Mouse (Mus musculus) hindbrain, postnatal 0 days (tissue): ENCODE results near the gene Fbxl21. TPM values are rescaled to one million over a fixed set of nuclear protein-coding genes. Genes with fewer than 3 reads are reported as not detected.
A peak's percentile ranks its signal among the peaks of the same experiment; 100 is the strongest.

Experiments used
- ATAC-seq: fragments of 200-750 bp; cut with Nextera tagmentation; 2 replicates; pipeline ENCODE4 v1.8.0; 2017; ENCODE audit warnings: mild to moderate bottlenecking, moderate TSS enrichment, moderate library complexity
- DNase-seq: peaks from one replicate; pipeline ENCODE4 v3.0.0-alpha.2; 2015; ENCODE audit warnings: low spot score
- H3K27ac ChIP-seq: fragments of 300-500 bp; sonication (generic); 2 replicates; pipeline ENCODE4 v1.5.1; 2014; ENCODE audit warnings: mild to moderate bottlenecking
- H3K27me3 ChIP-seq: fragments of 300-500 bp; sonication (generic); 2 replicates; pipeline ENCODE4 v1.6.1; 2014; ENCODE audit warnings: low read length, mixed read lengths; ENCODE audit not compliant: insufficient read depth
- H3K36me3 ChIP-seq: fragments of 300-500 bp; sonication (generic); 2 replicates; pipeline ENCODE4 v1.6.1; 2014; ENCODE audit warnings: low read length, mixed read lengths; ENCODE audit not compliant: insufficient read depth
- H3K4me1 ChIP-seq: fragments of 300-500 bp; sonication (generic); 2 replicates; pipeline ENCODE4 v1.6.1; 2014; ENCODE audit warnings: antibody characterized with exemption, low read length, mixed read lengths; ENCODE audit not compliant: insufficient read depth
- H3K4me2 ChIP-seq: fragments of 300-500 bp; sonication (generic); 2 replicates; pipeline ENCODE4 v1.6.1; 2014; ENCODE audit warnings: low read depth, mild to moderate bottlenecking, low read length, moderate library complexity, mixed read lengths
- H3K4me3 ChIP-seq: fragments of 300-500 bp; sonication (generic); 2 replicates; pipeline ENCODE4 v1.5.1; 2014; ENCODE audit warnings: low read length
- H3K9ac ChIP-seq: fragments of 300-500 bp; sonication (generic); replicated peaks from 2 replicates; pipeline ENCODE4 v1.6.1; 2014; ENCODE audit warnings: mild to moderate bottlenecking, low read length, moderate library complexity, mixed read lengths
- H3K9me3 ChIP-seq: fragments of 300-500 bp; sonication (generic); 2 replicates; pipeline ENCODE4 v1.6.1; 2016; ENCODE audit warnings: low read length, mixed read lengths
- CTCF ChIP-seq: IDR thresholded peaks from 2 replicates; pipeline ENCODE4 v1.5.1; 2016; ENCODE audit warnings: antibody characterized with exemption, control low read depth, low read depth
- WGBS: fragments of 180-500 bp; shearing (Covaris S2); extraction: QIAGEN DNeasy Blood & Tissue Kit; methylation state at CpG from one replicate; pipeline ENCODE4 v1.1.7; 2014; 5-methylcytosine and 5-hydroxymethylcytosine counted together
- polyA plus RNA-seq: library from polyadenylated mRNA; unstranded; fragments of >200 nt; fragmentation: Nextera tagmentation; extraction: Ambion mirVana; gene quantifications from 2 replicates; pipeline ENCODE4 v1.2.1, GENCODE M21; 2015
- total RNA-seq: library from RNA; depleted of rRNA; stranded (reverse); fragments of >200 nt; gene quantifications from 2 replicates; pipeline ENCODE4 v1.2.3, GENCODE M21; 2014; rRNA removed

Gene Fbxl21
- total RNA-seq (6.1 and 11.3 TPM in 2 replicates), polyA plus RNA-seq (5.5 and 5.6 TPM in 2 replicates)

- Histone ChIP-seq H3K9me3 (no peaks in the 10 kb centered on the region), H3K4me2 (peak within 1 kb of the TSS; percentile 93), H3K27ac (peak within 1 kb of the TSS; percentile 62; the same call in 1 of the 2 replicates), H3K36me3 (no peaks in the 10 kb centered on the region), H3K4me3 (peak within 1 kb of the TSS; percentile 70), H3K4me1 (no peaks in the 10 kb centered on the region), H3K27me3 (no peaks in the 10 kb centered on the region), H3K9ac (peak within 1 kb of the TSS; percentile 56)
- no peak for TF ChIP-seq CTCF
- ATAC-seq (peak; percentile 98), DNase-seq (peak; percentile 91)
- under 1% methylated on average over 56 of the region's 56 CpGs for WGBS
Observed at GRCm38 (mm10) chr13:56522081-56522820, at the start of gene Fbxl21. Fbxl21 (plus strand) TSS chr13:56522472.

DNA sequence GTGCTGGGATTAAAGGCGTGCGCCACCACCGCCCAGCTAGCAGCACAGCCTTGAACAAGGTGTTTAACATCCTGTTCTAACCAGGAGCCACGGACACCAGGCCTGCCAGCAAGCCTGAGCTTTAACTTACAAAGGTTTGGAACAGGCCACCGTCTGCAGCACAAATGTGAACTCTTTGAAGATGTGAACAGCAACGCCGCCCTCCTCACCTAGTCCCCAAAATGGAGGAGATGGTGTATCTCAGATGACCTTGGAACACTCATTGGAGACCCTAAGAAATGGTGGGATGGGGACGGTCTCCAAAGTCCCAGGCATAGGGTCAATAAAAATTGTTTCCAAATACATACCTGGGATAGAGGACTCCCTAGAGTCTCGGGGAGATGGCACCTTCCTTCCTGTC is 49.6 kb upstream of the Fbxl21 start:
- TF ChIP-seq CTCF, result no peak
- ATAC-seq (no peak), DNase-seq (no peak)
- Histone ChIP-seq H3K4me1 (no peaks in the 10 kb centered on the region), H3K36me3 (no peaks in the 10 kb centered on the region), H3K9ac (no peak overlapping the region), H3K4me2 (no peak overlapping the region), H3K27ac (no peak overlapping the region), H3K9me3 (no peaks in the 10 kb centered on the region), H3K4me3 (no peak overlapping the region), H3K27me3 (no peaks in the 10 kb centered on the region; the same call in 1 of the 2 replicates)
- 93% methylated on average over 9 of the region's 9 CpGs for whole genome bisulfite sequencing

- no peaks in the 10 kb centered on the region for H3K36me3 ChIP-seq
- no peaks in the 10 kb centered on the region for H3K9me3 ChIP-seq
- H3K4me2 ChIP-seq, result no peak overlapping the region
- ATAC-seq (peak; percentile 52; the same call in 1 of the 2 replicates), DNase-seq (peak; percentile 84)
- peak; percentile 95 for TF ChIP-seq CTCF
- no peak overlapping the region for H3K4me3 ChIP-seq
- H3K4me1 ChIP-seq, result no peaks in the 10 kb centered on the region
- H3K27ac ChIP-seq, result no peak overlapping the region
- no peaks in the 10 kb centered on the region for H3K27me3 ChIP-seq
- 24% methylated on average over 4 of the region's 4 CpGs for WGBS
- H3K9ac ChIP-seq, result no peak overlapping the region
Observed at GRCm38 (mm10) chr13:56475363-56475762, 46.9 kb upstream of the Fbxl21 start.

DNA sequence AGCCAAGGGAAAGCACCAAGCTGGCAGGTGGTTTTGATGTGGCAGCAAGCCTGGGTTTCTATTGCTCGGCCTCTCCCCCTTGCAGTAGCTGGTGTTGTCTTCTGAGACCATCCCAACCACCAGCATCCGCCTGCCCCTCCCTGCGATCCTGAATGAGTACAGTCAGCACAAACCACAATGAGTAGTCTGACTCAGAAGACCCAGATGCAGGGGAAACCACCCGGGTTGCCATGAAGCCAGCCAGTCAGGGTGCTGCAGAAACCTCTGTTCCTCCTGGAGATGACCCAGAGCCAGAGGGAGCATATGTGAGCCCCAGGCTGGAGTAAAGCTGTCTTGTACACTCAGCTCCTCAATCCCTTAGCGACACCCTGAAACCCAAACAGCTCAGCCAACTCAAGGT is 45.5 kb upstream of the Fbxl21 start:
- H3K36me3 ChIP-seq, result no peaks in the 10 kb centered on the region
- no peak overlapping the region for H3K4me3 ChIP-seq
- H3K4me2 ChIP-seq, result no peak overlapping the region
- DNase-seq, result no peak
- H3K9me3 ChIP-seq, result no peaks in the 10 kb centered on the region
- H3K27me3 ChIP-seq, result no peaks in the 10 kb centered on the region
- no peak overlapping the region for H3K9ac ChIP-seq
- no peak for TF ChIP-seq CTCF
- ATAC-seq, result no peak
- 74% methylated on average over 5 of the region's 5 CpGs for WGBS
- H3K27ac ChIP-seq, result no peak overlapping the region
- no peaks in the 10 kb centered on the region for H3K4me1 ChIP-seq

DNA sequence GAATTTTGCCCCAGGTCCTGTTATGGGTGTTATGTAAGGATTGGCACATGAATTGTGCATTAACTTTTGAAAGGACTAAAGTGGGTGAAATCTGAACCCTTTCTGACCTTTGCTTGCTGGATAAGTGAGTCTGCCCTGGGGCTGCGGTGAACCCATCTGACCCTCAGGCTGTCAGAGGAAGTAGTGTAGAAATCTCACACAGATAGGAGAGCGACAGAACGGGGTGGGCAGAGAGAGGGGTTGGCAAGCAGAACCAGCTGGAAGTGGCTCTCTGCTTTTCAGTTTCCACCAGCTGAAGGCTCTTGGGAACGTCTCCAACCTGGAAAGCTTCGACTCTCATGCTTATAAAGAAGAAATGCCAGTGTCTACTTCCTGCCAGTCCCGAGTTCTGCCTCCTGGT is 45.0 kb upstream of the Fbxl21 start:
- 30% methylated on average over 6 of the region's 6 CpGs for WGBS
- Histone ChIP-seq H3K4me3 (no peak overlapping the region), H3K4me2 (no peak overlapping the region), H3K4me1 (no peaks in the 10 kb centered on the region), H3K9ac (no peak overlapping the region), H3K36me3 (no peaks in the 10 kb centered on the region), H3K27me3 (no peaks in the 10 kb centered on the region), H3K27ac (no peak overlapping the region), H3K9me3 (no peaks in the 10 kb centered on the region)
- peak; percentile 43 for DNase-seq
- 0 out of 2 replicates have a peak, but pooled peaks have one; percentile 35 for ATAC-seq
- no peak for TF ChIP-seq CTCF

- Histone ChIP-seq H3K9me3 (no peaks in the 10 kb centered on the region), H3K4me3 (no peak overlapping the region), H3K4me1 (no peaks in the 10 kb centered on the region), H3K27ac (no peak overlapping the region), H3K36me3 (no peaks in the 10 kb centered on the region), H3K4me2 (no peak overlapping the region), H3K27me3 (no peaks in the 10 kb centered on the region), H3K9ac (no peak overlapping the region)
- ATAC-seq, result no peak
- WGBS, result 87% methylated on average over 6 of the region's 6 CpGs
- TF ChIP-seq CTCF, result 0 out of 2 replicates have a peak, but pooled peaks have one; percentile 5
- DNase-seq, result no peak
Observed at GRCm38 (mm10) chr13:56478027-56478426, 44.2 kb upstream of the Fbxl21 start.

DNA sequence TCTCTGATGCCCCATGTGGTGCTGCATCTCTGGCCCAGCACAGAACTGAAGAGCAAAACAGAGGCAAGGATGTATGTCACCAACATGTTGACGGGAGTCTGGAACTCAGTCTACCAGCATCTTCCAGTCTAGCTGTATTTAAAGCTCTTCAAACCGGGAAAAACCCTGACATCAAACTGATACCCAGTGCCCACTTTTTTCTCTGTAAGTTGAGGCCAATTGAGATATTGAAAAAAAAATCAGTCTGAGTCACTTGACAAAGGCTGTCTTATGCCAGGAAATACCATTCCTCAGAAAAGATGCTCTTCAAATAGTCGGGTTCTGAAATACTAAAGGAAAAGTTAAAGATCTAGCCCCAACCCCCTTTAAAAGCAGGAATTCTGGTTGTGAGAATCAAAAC is 40.1 kb upstream of the Fbxl21 start, which contains the start of gene Il9:
Gene Il9 (minus strand): TSS at position 101 of the 400 bp plus-strand sequence.
- Histone ChIP-seq H3K9ac (no peak within 1 kb of the TSS), H3K36me3 (no peaks in the 10 kb centered on the region), H3K9me3 (no peaks in the 10 kb centered on the region), H3K4me1 (no peaks in the 10 kb centered on the region), H3K4me3 (no peak within 1 kb of the TSS), H3K27me3 (no peaks in the 10 kb centered on the region), H3K4me2 (no peak within 1 kb of the TSS), H3K27ac (no peak within 1 kb of the TSS)
- no peak for ATAC-seq
- no peak for TF ChIP-seq CTCF
- 83% methylated on average over 3 of the region's 3 CpGs for WGBS
- DNase-seq, result no peak
